Mouse (Mus musculus) forebrain, embryonic 11.5 days (tissue): ENCODE results near the gene Pde4dip. TPM values are rescaled to one million over a fixed set of nuclear protein-coding genes. Genes with fewer than 3 reads are reported as not detected.
A peak's percentile ranks its signal among the peaks of the same experiment; 100 is the strongest.

Experiments
- ATAC-seq: fragments of 200-750 bp; cut with Nextera tagmentation; replicated peaks from 2 replicates; pipeline ENCODE4 v1.8.0; 2017; ENCODE audit warnings: moderate TSS enrichment; ENCODE audit not compliant: low FRiP score
- DNase-seq: peaks from one replicate; pipeline ENCODE4 v3.0.0-alpha.2; 2017; ENCODE audit warnings: low spot score
- H3K27ac ChIP-seq: fragments of 300-500 bp; sonication (generic); 2 replicates; pipeline ENCODE4 v1.5.1; 2014; ENCODE audit warnings: low read depth, low read length
- H3K27me3 ChIP-seq: fragments of 300-500 bp; sonication (generic); 2 replicates; pipeline ENCODE4 v1.6.1; 2014; ENCODE audit warnings: mild to moderate bottlenecking, low read length, mixed read lengths; ENCODE audit not compliant: control insufficient read depth, insufficient read depth
- H3K36me3 ChIP-seq: fragments of 300-500 bp; sonication (generic); 2 replicates; pipeline ENCODE4 v1.6.1; 2014; ENCODE audit warnings: mild to moderate bottlenecking, low read length, moderate library complexity, mixed read lengths; ENCODE audit not compliant: control insufficient read depth, insufficient read depth
- H3K4me1 ChIP-seq: fragments of 300-500 bp; sonication (generic); replicated peaks from 2 replicates; pipeline ENCODE4 v1.6.1; 2014; ENCODE audit warnings: low read length, mixed read lengths; ENCODE audit not compliant: control insufficient read depth, insufficient read depth
- H3K4me2 ChIP-seq: fragments of 300-500 bp; sonication (generic); 2 replicates; pipeline ENCODE4 v1.6.1; 2014; ENCODE audit warnings: low read depth, mild to moderate bottlenecking, low read length, moderate library complexity, mixed read lengths; ENCODE audit not compliant: severe bottlenecking
- H3K4me3 ChIP-seq: fragments of 300-500 bp; sonication (generic); 2 replicates; pipeline ENCODE4 v1.5.1; 2014; ENCODE audit warnings: low read depth, low read length
- H3K9ac ChIP-seq: fragments of 300-500 bp; sonication (generic); 2 replicates; pipeline ENCODE4 v1.6.1; 2014; ENCODE audit warnings: low read length
- H3K9me3 ChIP-seq: fragments of 300-500 bp; sonication (generic); 2 replicates; pipeline ENCODE4 v1.6.1; 2016; ENCODE audit warnings: low read length, mixed read lengths; ENCODE audit not compliant: control insufficient read depth
- WGBS: fragments of 180-500 bp; shearing (Covaris S2); extraction: QIAGEN DNeasy Blood & Tissue Kit; methylation state at CpG from one replicate; pipeline ENCODE4 v1.1.7; 2014; 5-methylcytosine and 5-hydroxymethylcytosine counted together
- polyA plus RNA-seq: library from polyadenylated mRNA; unstranded; fragments of >200 nt; fragmentation: Nextera tagmentation; extraction: Ambion mirVana; gene quantifications from 2 replicates; pipeline ENCODE4 v1.2.1, GENCODE M21; 2014

Gene Pde4dip
- polyA plus RNA-seq, 1 experiment from 2014 or later: 25.7 TPM

DNA sequence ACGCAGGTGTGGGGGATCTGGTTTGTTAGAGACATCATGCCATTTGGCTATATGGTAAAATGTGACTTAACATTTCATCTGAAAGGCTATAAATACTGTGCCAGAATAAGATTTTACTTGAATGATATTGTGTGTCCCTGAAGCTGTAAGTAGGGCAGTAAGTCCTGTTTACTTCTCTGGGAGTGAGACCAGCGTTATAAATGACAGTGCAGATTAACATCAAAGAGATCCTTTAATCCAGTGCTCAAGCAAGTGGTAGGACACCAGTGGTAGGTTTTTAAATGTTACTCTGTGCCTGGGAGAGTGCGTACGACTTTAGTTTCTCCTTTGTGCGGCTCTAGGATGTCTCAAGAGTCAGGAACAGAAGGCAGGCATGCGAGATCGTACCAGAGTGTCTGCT lies 22.6 kb upstream of the Pde4dip start:
- no peak overlapping the region for H3K4me2 ChIP-seq
- H3K9ac ChIP-seq: no peak overlapping the region
- no peaks in the 10 kb centered on the region for H3K9me3 ChIP-seq
- no peaks in the 10 kb centered on the region for H3K4me1 ChIP-seq
- DNase-seq: no peak
- no peaks in the 10 kb centered on the region; the same call in 1 of the 2 replicates for H3K36me3 ChIP-seq
- no peak for ATAC-seq
- H3K27me3 ChIP-seq: no peaks in the 10 kb centered on the region
- H3K4me3 ChIP-seq: no peak overlapping the region
- H3K27ac ChIP-seq: no peak overlapping the region
- 89% methylated on average over 7 of the region's 7 CpGs for WGBS

DNA sequence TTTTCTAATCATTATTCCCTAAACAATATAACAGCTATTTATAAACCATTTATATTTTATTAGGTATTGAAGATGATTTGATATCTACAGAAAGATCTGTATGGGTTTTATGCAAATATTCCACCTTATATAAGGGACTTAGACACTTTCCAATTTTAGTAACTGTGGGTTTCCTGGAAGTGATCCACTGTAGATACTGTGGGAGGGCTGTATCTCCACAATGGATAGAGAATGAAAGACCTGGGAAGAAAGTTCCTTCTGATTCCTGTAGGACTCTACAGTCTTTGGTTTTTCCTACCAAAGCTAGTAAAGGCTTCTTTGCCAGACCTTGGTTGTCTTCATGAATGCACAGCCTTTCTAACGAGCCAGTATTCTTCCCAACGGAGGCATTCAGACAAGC lies 21.2 kb upstream of the Pde4dip start:
- Histone ChIP-seq H3K9ac (no peak overlapping the region), H3K9me3 (no peaks in the 10 kb centered on the region), H3K27ac (no peak overlapping the region), H3K4me2 (no peak overlapping the region), H3K36me3 (no peaks in the 10 kb centered on the region; the same call in 1 of the 2 replicates), H3K4me1 (no peaks in the 10 kb centered on the region), H3K4me3 (no peak overlapping the region), H3K27me3 (no peaks in the 10 kb centered on the region)
- ATAC-seq (no peak), DNase-seq (no peak)
- WGBS: 53% methylated on average over 2 of the region's 2 CpGs

DNA sequence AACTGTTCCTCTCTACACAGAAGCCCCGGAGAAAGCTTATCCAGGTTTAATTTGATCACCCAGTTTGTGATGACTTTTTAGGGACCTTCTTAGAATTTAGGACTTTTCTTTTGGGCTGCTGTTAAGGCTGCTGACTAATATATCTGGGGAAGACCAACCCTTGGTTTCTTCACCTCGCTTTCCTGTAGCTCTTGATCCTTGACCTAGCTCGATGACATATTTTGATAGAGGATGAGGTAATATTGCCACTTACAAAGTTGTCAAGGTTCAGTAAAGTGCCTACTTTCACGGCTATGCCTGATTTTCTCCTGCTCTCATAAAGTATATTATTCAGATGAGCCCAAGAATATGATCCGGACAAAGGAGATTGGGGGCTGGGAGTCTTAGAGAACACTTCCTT lies 13.1 kb upstream of the Pde4dip start:
- Histone ChIP-seq H3K27me3 (no peaks in the 10 kb centered on the region), H3K4me1 (no peaks in the 10 kb centered on the region; the same call in 1 of the 2 replicates), H3K9ac (peak overlapping the region; percentile 91), H3K36me3 (no peaks in the 10 kb centered on the region), H3K4me3 (peak overlapping the region; percentile 94), H3K9me3 (no peaks in the 10 kb centered on the region), H3K27ac (no peak overlapping the region), H3K4me2 (peak overlapping the region; percentile 59)
- ATAC-seq: 0 out of 2 replicates have a peak, but pooled peaks have one; percentile 15
- 24% methylated on average over 5 of the region's 5 CpGs for WGBS
- no peak for DNase-seq

DNA sequence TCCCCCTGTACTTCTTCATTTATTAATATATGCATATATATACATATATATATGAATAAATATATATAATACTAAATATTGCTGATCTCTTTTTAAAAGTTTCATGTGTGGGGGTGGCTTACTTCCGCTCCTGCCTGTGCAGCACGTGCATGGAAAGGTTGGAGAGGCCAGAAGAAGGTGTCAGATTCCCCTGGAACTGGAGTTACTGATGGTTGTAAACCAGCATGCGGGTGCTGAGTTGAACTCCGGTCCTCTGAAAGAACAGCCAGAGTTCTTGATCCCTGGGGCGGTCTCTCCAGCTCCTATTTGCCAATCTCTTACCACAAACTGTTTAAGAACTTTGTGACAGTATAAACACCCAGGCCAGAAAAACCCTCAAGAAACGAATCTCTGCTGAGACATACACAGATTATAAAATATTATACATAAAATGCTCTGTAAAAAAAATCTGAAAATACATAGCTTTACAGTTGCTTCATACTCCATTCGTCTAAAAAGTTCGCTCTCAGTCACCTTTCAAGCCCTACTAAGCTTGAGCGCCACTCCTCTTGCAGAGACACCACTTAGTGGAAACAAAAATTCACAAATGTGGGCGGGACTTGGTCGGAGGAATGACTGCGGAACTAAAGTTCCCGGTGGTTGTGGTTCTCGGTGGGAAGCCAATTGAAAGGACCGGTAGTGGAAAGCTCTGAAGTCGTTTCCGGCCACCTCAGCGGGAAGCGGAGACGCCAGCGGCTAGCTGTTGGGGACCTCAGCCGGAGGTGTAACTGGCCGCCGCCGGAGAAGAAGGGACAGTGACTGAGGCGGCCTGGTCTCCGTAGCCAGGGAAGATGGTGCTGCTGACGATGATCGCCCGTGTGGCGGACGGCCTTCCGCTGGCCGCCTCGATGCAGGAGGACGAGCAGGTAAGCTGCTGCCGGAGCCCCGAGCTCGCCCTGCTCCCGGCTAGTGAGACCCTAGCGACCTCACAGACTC lies 12.3 kb upstream of the Pde4dip start, which contains the start of gene Sec22b:
Sec22b (plus strand) TSS at position 675 of the 975 bp plus-strand sequence.
- no peak within 1 kb of the TSS for H3K27ac ChIP-seq

DNA sequence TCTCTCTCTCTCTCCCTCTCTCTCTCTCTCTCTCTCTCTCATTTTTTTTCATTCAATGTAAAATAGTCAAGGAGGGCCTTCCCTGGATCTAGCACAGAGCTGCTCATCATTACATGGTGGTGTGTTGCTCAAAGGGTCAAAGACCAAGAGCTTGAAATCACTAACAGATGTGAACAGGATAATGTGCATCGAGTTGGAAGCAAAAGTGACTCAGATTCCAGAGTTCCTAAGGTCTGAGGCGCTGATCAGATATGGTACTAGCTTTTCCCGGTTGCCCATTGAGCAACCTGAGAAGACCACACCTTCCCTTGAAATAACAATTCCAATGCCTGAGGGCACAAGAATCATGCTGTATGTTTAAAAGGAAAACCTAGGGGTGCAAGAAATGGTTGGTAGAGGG lies 9.9 kb upstream of the Pde4dip start:
- no peak for DNase-seq
- H3K4me1 ChIP-seq: no peaks in the 10 kb centered on the region; the same call in 1 of the 2 replicates
- WGBS: 66% methylated on average over 3 of the region's 3 CpGs

More for the DNA sequence above, 12.3 kb upstream of the Pde4dip start, which contains the start of gene Sec22b:
- peak within 1 kb of the TSS; percentile 94 for H3K4me3 ChIP-seq
- no peaks in the 10 kb centered on the region for H3K9me3 ChIP-seq
- peak within 1 kb of the TSS; percentile 59 for H3K4me2 ChIP-seq
- DNase-seq: peak; percentile 89
- no peaks in the 10 kb centered on the region for H3K27me3 ChIP-seq
- 5% methylated on average over 41 of the region's 41 CpGs for WGBS
- peak within 1 kb of the TSS; percentile 91 for H3K9ac ChIP-seq
- no peaks in the 10 kb centered on the region for H3K36me3 ChIP-seq
- no peaks in the 10 kb centered on the region; the same call in 1 of the 2 replicates for H3K4me1 ChIP-seq
- ATAC-seq: peak; percentile 85

DNA sequence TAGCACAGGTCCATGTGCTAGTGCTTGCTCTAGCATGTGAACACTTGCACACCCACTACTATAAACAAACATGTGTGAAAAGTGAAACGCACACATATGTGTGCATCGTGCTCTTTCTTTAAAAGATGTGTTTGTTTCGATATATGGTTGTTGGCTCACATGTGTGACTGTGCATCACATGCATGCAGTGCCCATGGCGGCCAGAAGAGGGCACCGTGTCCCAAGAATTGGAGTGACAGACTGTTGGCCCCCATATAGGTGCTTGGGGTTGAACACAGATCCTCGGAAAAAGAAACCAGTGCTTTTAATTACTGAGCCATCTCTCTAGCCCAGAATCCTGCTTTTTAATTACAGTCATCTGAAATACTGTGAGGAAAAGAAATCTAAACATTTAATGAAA lies 6.2 kb upstream of the Pde4dip start:
- no peaks in the 10 kb centered on the region for H3K9me3 ChIP-seq
- H3K36me3 ChIP-seq: no peaks in the 10 kb centered on the region
- DNase-seq (peak; percentile 67), ATAC-seq (no peak)
- no peak overlapping the region for H3K4me2 ChIP-seq
- no peak overlapping the region for H3K4me3 ChIP-seq
- no peak overlapping the region for H3K9ac ChIP-seq
- H3K27me3 ChIP-seq: no peaks in the 10 kb centered on the region
- no peaks in the 10 kb centered on the region for H3K4me1 ChIP-seq
- WGBS: 51% methylated on average over 6 of the region's 6 CpGs
- H3K27ac ChIP-seq: no peak overlapping the region

More for the DNA sequence above, 9.9 kb upstream of the Pde4dip start:
- H3K36me3 ChIP-seq: no peaks in the 10 kb centered on the region
- no peaks in the 10 kb centered on the region for H3K27me3 ChIP-seq
- no peak overlapping the region for H3K9ac ChIP-seq
- H3K9me3 ChIP-seq: no peaks in the 10 kb centered on the region
- no peak overlapping the region for H3K27ac ChIP-seq
- H3K4me3 ChIP-seq: no peak overlapping the region
- no peak for ATAC-seq
- H3K4me2 ChIP-seq: no peak overlapping the region

DNA sequence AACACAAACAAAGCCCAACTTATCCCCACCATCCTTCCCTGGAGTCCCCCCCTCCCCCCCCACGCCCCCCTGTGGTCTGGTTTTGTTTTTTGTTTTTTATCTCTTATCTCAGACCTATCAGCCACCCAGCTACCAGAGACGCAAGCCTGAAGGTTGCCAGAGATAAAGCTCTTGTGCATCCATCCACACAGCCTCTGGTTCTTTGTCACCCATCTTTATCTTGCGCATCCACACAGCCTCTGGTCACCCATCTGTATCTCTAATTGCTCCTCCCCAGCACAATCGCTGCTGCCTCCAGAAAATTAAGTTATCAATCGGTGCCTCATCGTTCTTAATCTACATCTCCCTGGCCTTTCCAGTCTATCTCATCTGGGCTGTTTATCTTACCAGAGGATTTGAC lies 1.7 kb upstream of the Pde4dip start:
- Histone ChIP-seq H3K27me3 (peaks cover 16% of the 10 kb centered on the region), H3K9ac (no peak overlapping the region), H3K9me3 (no peaks in the 10 kb centered on the region), H3K27ac (no peak overlapping the region), H3K4me1 (0 out of 2 replicates have a peak, but pooled peaks cover 4% of the 10 kb centered on the region), H3K4me3 (no peak overlapping the region), H3K4me2 (no peak overlapping the region), H3K36me3 (no peaks in the 10 kb centered on the region)
- ATAC-seq (no peak), DNase-seq (no peak)
- 79% methylated on average over 6 of the region's 6 CpGs for WGBS

DNA sequence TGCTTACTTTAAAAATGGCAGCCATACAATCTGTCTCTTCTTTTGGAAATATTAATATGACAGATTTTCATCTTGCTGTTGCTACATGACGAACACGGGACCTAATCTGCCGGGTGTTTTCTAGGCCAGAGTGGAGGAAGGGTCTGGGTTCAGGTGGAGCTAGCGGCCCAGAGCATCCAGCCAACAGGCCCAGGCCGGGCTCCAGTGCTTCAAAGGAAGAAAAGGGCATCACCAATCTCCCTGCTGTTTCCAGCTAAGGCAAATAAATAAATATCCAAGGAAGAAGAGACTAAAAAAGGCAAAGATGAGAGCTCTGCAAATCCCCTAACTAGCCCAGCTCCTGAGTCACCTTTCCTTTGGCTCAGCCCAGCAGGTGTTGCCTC lies 731 bp downstream of the Pde4dip start:
- Histone ChIP-seq H3K4me2 (peak overlapping the region; percentile 92), H3K9ac (no peak overlapping the region), H3K36me3 (no peaks in the 10 kb centered on the region), H3K4me1 (0 out of 2 replicates have a peak, but pooled peaks cover 4% of the 10 kb centered on the region), H3K4me3 (peak overlapping the region; percentile 48; the same call in 1 of the 2 replicates), H3K9me3 (no peaks in the 10 kb centered on the region), H3K27me3 (peaks cover 16% of the 10 kb centered on the region), H3K27ac (no peak overlapping the region)
- ATAC-seq (no peak), DNase-seq (no peak)
- 64% methylated on average over 5 of the region's 5 CpGs for WGBS
